Mouse (Mus musculus): ENCODE results near the gene Ctsj.
"Not testable (repeated sequence)": the region's sequence is repeated elsewhere in the genome, so short reads cannot be mapped to it uniquely, and the experiment has no call there.

Ctsj gene

GRCm38 (mm10) chr13:61005859-61006258 lies at the start of gene Ctsj:
Gene Ctsj, minus strand, starts transcription at chr13:61005959.
- no peak for DNase-seq

- DNase-seq: no peak
These were observed 34.8 kb upstream of the Ctsj start, which contains the start of gene Ctsq for GRCm38 (mm10) chr13:61040531-61040930. Gene Ctsq, minus strand, starts transcription at chr13:61040631.

- no peak for DNase-seq
These were observed 17.0 kb upstream of the Ctsj start for GRCm38 (mm10) chr13:61022785-61023184.

GRCm38 (mm10) chr13:61021844-61022243 lies 16.1 kb upstream of the Ctsj start:
- no peak for DNase-seq

GRCm38 (mm10) chr13:61010171-61010570 lies 4.4 kb upstream of the Ctsj start:
- DNase-seq: no peak

- no peak for DNase-seq
These were observed 8.2 kb downstream of the Ctsj start for GRCm38 (mm10) chr13:60997600-60997999.

GRCm38 (mm10) chr13:60986915-60987314 lies 18.8 kb downstream of the Ctsj start:
- DNase-seq: not testable (repeated sequence)

- DNase-seq: not testable (repeated sequence)
These were observed 33.4 kb downstream of the Ctsj start for GRCm38 (mm10) chr13:60972319-60972718.

GRCm38 (mm10) chr13:60963985-60964384 lies 41.8 kb downstream of the Ctsj start:
- DNase-seq: not testable (repeated sequence)

- DNase-seq: no peak
These were observed 44.1 kb downstream of the Ctsj start for GRCm38 (mm10) chr13:60961706-60962105.
